Mouse (Mus musculus) lung, postnatal 14 days (tissue): ENCODE measurements around the gene Slco4a1.

Experiments
- DNase-seq: peaks from one replicate; pipeline ENCODE4 v3.0.0; 2021

Gene Slco4a1

DNA sequence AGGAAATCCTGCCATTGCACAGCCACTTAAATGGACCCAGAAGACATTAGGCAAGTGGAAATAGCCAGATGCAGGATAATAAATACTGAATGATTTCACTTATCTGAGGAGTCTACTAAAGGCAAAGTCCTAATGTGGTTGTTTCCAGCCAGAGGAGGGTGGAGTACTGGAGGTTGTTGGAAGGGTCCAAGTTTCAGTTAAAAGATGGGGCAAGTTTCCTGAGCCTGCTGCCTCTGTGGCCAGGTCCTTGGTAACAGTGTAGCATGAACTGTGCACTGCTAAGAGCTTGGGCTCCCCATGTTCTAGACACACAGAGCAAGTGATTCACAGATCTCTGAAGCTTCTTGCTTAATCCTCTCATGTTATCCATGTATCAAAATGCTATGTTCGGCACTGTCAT, 10.1 kb upstream of the Slco4a1 start:
- no peak for DNase-seq

DNA sequence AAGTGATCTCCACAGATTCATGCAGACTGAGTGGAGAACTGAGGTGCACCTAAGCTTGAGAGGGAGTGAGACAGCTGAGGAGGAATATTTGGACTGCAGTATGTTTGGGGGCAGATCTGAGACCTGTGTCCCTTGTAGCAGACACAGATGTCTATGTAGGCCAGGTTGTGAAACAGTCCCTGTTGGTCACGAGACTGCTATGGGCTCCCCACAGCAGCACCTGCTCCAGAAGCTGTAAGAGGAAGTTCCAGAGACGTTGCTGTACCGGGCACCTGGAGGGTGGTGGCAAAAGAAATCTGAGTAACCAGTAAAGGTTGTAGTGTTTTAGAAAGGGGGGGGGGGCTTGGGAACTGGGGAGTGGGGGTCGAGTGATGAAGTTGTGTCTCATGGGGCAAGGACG, 7.0 kb upstream of the Slco4a1 start:
- DNase-seq: no peak

DNA sequence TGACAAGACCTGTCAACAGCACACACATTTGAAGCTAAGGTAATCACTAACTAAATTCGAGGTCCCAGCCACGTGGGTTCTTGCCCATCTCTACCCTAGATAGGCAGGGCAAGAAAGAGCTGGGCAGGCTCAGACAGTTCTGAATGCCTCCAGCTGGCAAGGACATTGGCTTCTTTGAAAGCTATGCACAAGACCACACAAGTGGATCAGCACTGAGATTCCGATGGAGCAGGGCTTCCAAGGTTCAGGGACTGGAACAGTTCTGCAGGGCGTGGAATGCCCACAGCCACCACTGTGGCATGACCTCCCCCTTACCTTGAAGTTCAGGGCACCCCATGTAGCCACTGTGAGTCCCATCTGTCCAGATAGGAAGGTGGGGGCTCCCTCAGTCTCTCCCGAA, 5.5 kb upstream of the Slco4a1 start:
- DNase-seq: no peak

DNA sequence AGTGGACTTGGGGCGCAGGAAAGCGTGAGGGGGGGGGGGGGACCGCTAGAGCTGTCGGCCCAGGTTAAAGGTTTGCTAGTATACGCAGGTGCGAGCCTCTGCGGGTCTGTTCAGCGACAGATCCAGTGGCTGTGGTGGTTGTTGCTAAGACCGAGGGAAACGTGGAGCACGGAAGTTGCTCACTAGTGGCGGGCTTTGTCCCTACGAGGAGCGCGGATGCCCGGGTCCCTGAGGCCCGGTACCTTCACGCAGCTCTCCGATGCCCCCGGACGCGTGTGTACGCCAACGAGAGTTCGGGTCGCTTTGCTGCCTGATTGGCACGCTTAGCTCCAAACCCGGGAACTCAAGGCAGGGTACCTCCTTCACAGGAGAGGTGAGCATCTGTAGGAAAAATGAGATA, 660 bp downstream of the Slco4a1 start:
- no peak for DNase-seq

DNA sequence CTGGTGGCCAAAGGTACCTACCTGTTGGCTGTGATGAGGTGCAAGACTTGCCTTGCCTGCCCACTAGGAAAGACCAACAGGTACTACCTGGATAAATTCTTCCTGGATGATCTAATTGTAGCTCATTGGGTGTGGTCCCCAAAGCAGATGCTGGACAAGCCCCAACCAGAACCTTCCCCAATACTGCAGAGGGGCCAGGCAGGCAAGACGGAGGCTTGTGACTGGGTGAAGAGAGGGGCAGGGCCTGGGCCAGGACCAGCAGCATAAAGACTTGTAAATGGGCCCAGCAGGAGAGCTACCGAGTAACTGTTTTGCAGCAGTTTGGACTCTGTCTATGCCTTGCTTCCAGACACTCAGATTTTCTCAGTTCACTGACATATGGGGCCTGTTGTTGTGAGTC, 1.6 kb downstream of the Slco4a1 start:
- DNase-seq: no peak

DNA sequence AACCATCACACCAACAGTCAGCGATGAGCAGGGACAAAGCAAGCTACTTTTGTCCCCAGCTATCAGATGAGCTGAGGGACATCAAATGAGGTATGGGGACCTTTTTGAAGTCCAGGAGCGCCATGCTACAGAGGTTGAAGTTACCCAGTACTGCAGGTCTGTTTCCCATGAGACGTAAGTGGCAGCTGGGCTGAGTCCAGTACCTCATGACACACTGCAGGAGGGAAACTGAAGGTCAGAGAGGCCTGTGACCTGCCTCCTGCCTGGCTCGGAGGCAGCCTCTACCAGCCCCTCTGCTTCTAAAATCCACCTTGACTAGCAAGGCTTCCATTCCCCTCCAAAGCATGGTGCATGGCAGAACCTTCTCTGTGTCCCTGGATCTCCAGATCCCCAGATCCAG, 3.4 kb downstream of the Slco4a1 start:
- no peak for DNase-seq

DNA sequence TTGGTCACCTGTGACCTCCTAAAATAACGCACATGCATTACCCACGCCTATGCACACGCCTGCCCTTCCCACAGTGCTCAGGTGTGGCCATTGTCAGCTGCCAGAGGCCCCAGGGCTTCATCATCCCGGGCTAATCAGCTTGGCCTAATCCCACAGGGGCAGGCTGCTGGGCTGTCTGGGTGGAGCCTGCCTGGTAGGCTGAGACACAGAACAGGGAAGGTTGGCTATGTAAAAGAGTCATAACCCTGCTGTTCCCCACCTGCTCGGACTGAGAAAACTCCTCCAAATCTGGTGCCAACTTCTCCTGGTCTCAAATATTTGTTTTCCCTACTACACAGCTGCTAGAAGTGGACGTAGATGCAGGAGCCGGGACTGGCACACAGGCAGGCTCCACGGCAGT, 4.8 kb downstream of the Slco4a1 start:
- DNase-seq: no peak

DNA sequence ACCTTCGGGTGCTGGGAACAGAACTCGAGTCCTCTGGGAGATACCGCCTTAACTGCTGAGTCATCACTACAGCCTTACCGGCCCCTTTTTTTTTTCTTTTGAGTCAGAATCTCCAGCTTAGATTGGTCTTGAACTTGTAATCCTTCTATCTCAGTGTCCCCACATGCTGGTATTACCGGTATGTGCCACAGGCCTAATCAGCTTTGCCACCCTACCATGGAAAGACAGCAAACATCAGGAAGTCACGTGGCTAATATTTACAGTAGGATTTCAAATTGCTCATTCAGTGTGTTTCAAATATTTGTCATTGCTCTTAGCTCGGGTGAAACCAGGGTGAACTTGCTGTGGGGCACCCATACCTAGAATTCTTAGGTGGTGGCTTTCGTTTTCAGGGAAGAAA, 6.5 kb downstream of the Slco4a1 start:
- no peak for DNase-seq

DNA sequence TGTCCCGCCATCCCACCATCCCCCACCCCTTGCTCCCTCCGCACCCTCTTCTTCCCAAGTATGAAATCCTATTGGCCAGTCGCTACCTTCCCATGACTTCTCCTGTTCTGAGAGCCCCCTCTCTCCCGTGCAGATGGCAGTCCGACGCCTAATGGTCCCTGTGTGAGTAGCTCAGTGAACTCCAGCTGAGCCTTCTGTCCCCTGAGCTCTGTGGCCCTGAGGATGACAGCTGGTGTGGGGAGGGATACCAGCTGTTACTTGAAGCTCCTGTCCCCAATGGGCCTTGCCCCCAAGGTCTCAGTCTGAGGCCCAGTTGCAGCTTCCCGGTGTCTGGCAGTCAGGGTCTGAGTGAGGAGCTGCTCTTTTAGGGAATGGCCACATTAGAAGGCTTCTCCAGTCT, 10.5 kb downstream of the Slco4a1 start:
- DNase-seq: peak; percentile 21

DNA sequence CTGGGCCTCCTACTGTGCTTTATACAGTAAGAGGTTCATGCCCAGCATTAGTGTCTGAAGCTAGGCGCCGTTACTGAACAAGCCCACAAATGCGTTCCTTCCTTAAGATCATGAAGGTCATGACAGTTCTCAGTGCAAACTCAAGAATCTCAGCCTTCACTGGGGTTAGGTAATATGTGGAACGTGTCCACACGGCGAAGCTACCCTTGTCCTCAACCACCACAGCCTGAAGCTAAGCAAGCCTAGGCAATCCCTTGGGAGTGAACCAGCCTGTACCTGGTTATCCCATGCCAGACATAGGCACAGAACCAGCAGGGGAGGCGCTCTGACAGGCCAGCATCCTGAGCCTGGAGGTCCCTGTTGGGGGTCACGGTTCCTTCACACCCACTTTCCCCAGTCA, 12.8 kb downstream of the Slco4a1 start:
- no peak for DNase-seq

DNA sequence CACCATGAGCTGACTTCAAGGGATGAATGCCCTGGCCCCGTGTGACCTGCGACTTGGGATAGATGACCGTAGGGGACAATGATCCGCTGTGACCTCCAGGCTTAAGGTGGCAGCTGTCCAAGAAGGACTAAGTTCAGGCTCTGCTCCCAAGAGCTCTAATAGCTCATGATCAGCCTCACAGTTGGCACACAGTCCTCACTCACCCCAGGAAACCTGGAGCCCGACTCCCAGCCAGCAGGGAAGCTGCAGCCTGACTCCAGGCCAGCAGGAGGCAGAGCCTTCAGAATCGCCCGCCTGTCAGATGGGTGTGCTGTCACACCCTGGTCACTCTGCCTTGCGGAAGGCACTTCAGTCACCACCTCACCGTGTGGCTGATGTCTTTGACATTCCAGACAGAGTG, 13.7 kb downstream of the Slco4a1 start:
- DNase-seq: no peak

DNA sequence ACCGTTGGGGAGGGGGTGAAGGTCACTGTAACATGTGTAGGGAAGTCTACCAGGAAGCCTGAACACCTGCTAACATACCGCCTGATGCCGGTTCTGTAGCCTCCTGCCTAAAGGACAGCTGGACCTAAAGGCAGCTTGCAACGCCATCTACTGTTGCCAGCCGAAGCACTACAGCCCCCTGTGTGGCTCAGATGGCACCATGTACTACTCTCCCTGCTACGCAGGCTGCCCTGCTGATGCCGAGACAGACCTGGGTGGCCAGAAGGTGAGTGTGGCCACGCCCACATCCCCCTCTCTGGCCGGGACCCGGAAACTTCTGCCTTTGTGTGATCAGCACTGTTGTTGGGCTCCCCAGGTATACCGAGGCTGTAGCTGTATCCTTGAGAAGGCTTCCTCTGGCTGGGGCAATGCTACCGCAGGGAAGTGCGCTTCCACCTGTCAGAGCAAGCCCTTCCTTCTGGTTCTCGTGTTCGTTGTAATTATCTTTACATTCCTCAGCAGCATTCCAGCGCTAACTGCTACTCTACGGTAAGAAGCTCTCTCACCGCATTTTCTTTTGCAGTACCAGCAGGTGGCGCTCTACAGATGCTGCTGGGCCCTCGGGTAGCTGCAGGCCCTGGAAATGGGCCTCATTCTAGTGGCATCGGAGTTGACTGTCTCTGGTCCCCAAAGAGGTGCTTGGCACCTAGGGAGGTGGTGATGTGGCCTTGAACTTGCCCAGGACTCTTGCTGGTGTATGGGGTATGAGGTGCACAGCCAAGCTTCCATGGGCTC, 16.4 kb downstream of the Slco4a1 start:
- DNase-seq: peak; percentile 39

DNA sequence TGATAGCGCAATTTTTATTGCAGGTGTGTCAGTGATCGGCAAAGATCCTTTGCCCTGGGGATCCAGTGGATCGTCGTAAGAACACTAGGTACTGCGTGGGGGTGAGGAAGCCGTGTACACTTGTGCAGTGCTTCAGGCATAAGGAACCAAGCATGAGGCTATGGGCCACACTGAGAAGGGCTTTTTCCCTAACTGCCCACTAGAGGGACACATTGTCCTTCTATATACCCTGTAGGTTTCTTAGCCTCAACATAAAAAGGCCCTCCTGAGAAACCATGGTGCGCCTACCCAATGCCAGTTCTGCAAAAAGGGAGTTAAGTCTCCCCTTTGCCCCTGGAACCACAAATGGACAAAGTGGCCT, 17.0 kb downstream of the Slco4a1 start:
- peak; percentile 49 for DNase-seq

DNA sequence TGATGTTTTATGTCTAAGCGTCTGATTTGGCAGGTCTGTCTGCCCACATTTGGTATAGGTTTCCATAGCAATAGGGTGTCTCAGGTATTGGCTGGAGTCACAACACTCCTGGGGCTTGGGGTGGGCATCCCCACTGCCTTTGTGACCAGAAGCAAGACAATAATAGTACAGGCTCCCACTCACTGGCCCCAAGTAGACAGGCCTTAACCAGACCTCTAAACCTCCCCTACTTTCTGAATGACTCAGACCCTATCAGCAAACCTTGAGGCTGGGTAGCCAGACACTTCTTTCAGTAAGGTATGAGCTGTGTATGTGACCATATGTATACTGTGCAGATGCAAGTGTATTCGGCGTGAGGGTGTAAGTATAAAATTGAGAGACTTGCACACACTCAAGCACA, 18.8 kb downstream of the Slco4a1 start:
- DNase-seq: no peak

DNA sequence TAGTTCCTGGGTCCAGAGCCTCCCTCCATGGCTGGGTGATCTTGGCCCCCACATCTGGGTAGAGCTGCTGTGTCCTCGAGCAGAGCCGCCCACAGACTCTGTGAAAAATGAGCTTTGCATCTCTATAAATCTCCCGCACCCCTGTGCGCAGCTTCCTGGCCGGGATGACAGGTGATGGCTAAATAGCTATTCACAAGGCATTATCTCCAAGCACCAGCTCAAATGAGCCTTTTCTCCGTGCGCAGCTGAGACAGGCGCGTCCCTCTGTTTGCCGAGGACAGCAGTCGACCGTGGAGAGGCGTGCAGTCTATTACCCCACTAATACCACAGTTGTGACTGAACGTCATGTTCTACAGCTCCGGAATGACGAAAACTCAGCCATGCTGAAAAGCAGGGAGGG, 26.2 kb downstream of the Slco4a1 start:
- DNase-seq: no peak

DNA sequence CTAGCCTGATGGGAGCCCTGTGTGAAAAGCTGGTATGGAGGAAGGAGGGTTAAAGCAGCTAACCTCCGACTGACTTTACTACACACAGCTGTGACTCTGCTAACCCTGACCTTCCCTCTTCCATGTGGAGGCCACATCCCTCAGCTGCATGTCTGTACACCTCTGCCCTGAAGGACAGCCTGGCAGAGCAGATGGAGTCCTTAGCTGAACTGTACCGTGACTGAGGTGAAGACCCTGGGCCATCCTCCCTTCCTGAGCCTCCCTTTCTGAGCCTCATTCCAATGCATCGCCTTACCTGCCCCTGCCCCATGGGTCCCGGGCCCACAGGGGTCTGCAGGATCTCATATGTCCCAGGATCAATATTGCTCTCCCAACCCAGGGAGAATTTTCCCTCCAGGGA, 28.8 kb downstream of the Slco4a1 start:
- DNase-seq: no peak

DNA sequence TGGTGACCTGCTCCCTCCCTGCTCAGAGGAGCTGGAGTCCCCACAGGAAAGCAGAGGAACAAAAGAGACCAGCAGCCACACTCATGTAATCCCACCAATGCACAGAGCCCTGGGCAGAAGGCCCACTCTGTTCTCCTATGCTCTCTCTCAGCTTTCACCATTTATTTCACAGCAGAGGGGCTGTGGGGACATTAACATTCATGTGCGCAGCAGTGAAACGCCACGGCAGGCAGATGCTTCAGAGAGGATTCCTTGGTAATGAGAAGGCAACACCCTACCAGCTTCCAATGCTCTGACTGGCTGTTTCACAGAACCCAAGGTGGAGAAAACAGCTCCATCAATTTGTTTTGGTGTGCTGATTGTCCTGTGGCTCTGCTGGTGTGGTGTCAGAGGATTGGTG, 29.3 kb downstream of the Slco4a1 start:
- DNase-seq: no peak

DNA sequence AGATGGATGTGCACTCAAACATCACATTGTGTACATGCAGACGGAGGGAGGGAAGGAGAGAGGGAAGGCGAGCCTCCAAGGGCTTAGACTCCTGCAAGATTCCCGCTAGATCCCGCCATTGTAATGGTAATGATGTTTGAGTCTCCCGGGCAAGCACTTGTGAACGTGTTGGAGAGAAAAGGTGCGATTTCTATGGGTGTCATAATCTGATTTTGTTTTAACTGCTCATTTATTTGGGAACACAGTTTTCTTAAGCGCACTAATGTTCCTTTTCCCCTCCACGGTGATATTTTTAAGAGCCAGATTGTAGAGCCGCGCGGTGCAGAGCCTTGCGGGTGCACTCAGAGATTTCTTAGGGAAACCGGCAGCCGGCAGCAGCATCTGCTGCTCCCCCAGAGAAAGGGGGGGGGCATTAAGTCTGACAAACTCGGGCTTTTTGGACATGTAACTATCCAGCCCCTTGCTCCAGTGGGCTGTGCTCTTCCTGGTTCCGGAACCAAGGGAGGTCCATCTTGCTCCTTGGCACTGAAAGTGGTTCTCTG, 32.2 kb downstream of the Slco4a1 start:
- no peak for DNase-seq

DNA sequence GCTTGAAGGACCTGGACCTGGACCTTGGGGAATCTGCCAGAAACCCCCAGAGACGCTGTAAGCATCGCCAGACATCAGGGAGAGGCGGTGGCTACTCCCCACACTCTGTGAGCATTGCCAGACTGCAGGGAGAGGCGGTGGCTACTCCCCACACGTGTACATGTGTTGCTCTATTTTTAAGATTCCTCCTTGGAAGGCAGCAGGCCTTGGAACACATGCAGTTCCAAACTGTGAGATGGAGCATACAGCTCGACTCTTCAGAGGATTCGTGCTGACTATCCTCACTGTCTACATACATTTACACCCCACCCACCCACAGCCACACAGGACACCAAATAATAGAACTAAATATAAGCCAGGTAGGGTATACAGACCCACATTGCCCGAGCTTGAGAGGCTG, 39.9 kb downstream of the Slco4a1 start:
- DNase-seq: no peak

DNA sequence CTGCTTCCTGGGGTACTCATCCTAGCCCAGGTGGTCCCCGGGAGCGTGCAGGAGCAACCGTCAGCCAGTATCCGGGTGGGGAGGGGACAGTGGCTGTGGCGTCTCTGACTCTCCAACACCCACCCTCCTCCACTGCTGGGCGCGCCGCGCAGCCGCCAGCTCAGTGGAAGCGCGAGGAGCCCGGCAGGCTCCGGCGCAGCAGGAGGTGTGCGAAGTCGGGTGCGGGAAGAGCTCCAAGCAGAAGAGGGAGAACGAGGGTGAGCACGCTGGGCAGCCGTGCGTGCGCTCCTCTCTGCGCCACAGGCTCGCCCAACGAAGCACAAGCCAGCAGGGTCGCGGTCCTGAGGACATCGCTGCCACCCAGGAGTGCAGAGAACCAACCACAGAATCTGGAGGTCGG, 43.7 kb downstream of the Slco4a1 start, which contains the start of gene Ntsr1:
Gene Ntsr1 (plus strand): TSS at position 236 of the 400 bp plus-strand sequence.
- no peak for DNase-seq

DNA sequence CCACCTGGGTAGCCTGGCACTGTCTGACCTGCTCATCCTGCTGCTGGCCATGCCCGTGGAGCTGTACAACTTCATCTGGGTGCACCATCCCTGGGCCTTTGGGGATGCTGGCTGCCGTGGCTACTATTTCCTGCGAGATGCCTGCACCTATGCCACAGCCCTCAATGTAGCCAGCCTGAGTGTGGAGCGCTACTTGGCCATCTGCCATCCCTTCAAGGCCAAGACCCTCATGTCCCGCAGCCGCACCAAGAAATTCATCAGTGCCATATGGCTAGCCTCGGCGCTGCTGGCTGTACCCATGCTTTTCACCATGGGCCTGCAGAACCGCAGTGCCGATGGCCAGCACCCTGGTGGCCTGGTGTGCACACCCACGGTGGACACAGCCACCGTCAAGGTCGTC, 44.7 kb downstream of the Slco4a1 start:
- no peak for DNase-seq

DNA sequence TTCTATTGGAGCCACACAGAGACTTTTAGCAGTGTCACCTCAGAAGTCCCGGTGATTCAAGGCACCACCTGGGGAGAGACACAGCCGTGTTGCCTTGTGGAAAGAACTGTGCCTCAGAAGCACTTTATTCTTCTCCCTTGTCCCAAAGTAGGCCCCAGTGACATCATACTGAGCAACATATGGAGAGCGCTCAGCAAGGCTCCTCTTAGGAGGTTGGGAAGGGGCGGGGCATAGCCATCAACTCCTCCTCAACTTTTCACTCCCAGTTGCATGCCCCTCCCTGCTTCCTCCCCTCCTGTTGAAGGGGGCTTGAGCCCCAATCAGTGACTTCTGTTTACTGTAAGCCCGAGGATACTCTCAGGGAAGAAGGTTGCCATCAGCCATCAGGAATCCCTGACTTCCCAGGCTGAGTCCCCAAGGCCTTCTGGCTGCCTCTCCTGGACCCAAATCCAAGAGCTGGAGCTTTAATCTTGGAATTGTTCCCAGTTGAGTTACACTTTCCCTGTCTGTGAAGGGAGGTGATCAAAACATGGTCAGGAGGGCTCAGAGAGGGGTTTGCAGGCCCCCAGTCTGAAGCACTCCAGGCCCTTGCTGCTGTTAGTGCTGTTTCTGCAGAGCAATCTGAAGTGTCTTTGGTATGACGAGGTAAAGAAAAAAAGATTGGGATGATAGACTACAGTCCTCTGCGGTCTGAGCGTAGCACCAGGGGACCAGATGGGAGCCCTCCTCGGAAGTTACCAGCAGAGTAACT, 45.3 kb downstream of the Slco4a1 start:
- no peak for DNase-seq

DNA sequence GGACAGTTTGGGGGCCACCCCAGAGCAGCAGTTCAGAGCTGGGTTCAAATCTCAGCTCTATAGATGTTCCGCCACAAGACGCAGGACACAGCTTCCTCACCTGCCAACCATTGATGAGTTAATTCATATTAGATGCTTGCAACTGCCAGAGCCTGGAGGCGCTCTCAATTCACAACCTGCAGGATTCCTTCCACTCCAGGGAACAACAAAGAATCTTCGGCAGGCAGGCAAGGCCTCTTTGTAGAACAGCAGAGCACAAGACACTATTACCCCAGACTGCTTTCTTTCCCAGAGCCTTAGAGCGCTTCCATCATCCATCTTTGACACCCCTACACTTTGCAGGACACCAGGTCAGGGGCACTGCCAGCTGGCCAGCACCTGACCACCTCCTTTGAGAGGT, 50.2 kb downstream of the Slco4a1 start:
- DNase-seq: no peak

DNA sequence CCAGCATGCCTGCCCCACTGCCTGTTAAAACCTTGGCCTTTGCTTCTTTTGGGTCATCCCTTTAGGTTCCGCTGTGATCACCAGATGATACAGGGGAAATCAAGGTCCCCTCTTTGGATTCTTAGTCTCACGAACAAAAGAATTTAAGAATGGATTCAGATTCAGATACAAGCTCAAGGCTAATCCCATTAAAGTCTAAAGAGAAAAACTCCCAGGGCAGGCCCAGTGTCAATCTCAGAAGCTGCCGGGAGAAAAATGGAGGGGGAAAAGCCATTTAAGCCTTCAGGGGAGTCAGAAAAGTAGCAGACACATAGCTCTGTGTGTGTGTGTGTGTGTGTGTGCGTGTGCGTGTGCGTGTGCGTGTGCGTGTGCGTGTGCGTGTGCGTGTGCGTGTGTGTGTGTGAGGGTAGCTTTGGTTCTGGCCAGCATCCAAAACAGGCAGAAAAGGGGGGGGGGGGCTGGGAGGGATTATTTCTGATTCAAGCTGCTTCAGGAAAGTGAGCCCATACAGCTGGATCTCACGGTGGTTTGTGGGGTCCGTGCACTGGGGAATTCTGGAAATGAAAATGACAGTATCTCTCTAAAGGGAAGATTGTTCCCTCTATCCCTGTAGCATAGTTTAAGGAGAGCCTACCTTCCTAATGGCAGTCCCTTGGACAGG, 52.5 kb downstream of the Slco4a1 start:
- DNase-seq: no peak
